Mouse (Mus musculus) spleen, adult 18-20 months (tissue): ENCODE data around the gene Klra7.
"Not testable (repeated sequence)": the region's sequence is repeated elsewhere in the genome, so short reads cannot be mapped to it uniquely, and the experiment has no call there.

Experiments
- DNase-seq, 2 experiments: peaks; one replicate each; pipeline ENCODE4 v3.0.0; 2022; ENCODE audit warnings: mixed read lengths in 2 of 2

Klra7 gene

DNA sequence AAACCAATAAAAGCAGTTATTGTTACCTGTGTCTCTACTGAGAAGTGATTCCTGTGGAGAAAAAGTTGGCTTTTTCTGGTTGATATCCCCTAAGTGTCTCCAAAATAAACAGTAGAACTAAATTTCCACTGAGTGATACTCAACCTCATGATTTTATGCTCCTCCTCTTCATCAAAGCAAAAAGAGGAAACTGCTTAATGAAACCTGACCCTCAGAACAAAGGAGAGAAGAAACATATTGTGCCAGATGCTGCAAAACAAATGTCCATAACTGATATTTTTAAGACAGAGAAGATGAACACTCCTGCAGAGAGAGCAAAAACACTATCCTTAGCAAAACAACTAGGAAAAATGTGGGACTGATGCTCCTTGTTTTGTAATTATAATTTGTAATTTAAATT lies at the start of gene Klra7:
TSS of gene Klra7 (minus strand) at position 101 of the 400 bp plus-strand sequence.
- no peak for DNase-seq

DNA sequence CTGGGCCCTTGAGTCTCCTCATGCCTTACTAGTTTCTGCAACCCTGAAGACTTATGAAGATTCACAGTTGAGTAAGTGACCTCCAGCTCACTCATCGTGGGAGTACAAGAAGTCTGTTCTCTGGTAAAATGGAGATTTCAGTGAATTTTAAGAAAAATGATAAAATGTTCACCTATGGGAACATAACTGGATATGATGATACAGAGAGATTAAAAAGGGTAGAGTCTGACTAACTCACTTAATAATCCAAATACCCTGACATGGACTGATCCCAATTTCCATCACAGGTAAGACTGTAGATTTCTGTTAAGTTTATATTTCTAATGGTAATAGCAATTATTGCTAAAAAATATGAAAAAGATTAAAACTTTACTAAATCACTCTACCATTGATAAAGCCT lies 48.7 kb upstream of the Klra7 start, which contains the start of gene Klra10:
TSS of gene Klra10 (minus strand) at position 101 of the 400 bp plus-strand sequence.
- DNase-seq = not testable (repeated sequence)

DNA sequence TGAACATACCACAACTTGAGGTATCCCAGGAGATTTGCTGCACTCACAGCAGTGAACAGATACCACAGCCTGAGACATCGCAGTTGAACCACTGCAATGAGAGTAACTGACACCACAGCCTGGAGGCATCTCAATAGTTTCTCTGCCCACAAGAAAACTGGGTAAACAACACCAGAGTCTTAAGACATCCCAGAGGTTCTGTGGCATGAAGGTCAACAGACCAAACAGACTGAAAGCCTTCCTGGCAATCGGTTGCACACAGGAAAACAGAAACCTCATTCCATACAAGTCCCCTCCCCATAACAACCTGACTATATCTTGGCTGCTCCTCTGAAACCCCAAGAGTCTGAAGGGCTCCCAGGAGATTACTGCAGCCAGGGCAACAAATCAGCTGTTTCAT lies 22.2 kb upstream of the Klra7 start:
- no peak for DNase-seq

DNA sequence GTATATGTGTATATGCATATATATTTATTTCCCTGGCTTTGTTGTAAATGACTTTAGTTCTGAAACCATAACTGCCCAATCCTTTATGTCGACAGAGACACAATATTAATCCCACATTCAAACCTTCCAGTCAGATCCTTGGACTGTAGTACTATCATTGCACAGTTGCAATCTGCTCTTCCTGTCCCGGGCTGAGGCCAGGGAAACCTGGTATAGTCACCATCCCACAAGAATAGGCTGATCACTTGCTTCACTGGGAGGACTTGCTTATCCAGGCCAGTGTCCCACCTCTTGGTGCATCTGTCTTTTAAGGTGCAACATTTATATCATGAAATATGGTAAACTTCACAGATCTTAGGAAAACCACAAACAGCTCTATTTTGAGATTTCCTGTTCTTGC lies 4.4 kb upstream of the Klra7 start:
- DNase-seq = peak in 1 of 2 experiments; percentile 4

DNA sequence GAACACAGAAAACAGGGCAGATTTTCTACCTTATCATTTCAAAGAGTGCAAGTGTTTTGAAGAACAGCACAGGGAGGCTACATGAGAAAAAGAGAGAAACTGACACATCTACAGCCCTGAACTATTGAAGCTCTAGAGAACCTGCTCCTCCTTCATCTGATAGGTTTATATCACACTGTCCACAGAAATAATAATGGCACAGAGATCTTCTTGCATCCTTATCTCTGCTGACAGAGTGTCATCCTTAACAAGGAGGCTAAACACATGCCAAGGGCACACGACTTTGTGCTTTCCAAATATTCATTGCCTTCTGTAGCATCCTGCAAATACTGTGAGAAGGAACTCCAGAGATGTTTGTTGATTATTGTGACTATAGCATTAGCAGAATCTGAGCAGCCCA lies 3.5 kb upstream of the Klra7 start:
- DNase-seq = no peak

DNA sequence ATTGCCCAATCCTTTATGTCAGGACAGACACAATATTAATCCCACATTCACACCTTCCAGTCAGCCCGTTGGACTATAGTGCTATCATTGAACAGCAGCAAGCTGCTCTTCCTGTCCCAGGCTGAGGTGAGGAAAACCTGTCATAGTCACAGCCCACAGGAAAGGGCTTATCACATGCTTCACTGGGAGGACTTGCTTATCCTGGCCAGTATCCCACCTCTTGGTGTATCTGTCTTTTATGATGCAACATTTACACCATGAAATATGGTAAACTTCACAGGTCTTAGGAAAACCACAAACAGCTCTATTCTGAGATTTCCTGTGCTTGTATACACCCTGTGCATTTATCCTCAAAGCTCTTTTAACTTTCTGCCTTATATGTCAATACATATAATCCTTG lies 35.7 kb downstream of the Klra7 start:
- not testable (repeated sequence) for DNase-seq

DNA sequence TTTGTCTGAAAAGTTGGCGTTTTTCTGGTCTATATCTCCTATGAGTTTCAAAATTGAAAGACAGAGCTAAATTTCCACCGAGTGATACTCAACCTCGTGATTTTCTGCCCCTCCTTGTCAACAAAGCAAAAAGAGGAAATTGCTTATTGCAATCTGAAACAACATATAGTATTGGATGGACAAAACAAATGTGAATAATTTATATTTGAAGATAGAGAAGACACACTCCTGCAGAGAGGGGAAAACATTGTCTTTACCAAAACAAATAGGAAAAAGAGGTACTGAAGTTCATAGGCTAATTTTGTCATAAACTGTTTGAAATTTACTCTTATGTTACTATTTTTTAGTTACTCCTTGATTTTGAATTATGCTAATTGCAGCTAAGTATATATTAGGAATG lies 40.1 kb downstream of the Klra7 start, which contains the start of gene Klra9:
TSS of gene Klra9 (minus strand) at position 101 of the 400 bp plus-strand sequence.
- not testable (repeated sequence) for DNase-seq
